Mouse (Mus musculus): Measurements from ENCODE around the gene Agpat1.

The Agpat1 gene

DNA sequence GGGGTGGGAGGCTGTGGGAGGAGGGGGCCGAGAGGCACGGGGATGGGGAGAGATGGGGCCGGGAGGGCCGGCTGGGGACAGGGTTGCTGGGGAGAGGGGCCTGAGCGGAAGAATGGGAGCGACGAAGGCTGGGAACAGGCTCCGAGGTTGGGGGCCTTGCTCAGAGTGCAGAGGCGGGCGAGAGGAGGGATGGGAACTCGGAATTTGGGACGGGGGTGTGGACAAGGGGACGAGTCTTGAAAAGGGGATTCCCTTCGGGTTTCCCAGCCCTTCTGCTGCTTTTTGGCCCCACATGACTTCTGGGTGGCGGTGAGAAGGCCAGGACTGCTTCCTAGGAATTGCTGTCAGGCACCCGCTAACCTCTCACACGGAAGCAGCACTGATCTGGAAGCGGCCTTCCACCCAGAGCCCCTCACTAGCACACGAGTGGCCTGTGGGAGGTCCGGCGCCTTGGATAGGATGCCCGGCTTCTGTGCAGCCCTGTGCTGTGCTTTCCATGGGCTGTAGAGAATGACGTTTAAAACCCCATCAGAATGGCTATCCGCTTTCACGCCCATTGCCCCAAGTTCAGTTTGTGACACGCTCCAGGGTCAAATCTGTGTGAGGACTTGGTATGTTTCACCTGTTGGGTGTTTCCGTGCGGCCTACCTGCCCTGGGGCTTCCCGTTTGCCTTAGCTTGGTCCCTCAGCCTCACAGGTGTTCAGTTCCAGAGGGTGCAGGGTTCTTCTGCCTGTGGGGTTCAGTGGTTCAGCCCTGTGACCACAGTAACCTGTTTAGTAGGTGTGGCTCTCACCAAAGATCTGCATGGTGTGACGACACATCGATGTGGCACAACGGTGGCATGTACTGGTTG is 2.4 kb downstream of the Agpat1 start:
- peak; percentile 74 for DNase-seq

DNA sequence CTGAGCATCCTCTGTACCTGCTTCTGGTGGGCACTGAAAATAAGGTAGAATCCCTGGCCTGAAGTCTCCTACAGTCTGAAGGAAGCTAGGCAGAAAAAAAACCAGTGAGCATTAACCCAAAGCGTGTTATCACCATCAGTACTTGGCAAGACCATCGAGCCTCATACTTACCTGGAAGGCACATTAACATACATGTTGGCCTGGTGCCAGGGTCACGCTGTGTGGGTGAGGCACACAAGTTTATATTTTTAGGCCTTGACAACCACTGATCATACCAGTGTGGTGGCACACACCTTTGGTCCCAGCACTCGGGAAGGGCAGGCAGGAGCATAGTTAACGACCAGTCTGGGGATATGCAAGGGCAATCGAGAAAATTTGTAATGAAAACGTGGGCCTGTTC is 3.9 kb downstream of the Agpat1 start:
- DNase-seq = no peak

DNA sequence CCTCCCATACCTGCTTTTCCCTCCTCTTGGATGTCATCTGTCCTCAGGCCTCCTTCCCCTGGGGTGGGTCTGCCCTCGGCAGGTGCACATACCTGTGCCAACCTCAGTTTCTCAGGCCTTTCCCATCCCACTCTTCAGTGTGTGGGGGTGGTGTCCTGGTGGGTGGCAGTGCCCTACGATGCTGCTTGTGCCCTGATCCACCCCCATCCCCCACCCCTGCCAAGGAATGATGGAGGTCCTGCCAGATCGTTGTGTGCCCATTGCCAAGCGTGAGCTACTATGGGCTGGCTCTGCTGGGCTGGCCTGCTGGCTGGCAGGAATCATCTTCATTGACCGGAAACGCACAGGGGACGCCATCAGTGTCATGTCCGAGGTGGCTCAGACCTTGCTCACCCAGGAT is 7.0 kb downstream of the Agpat1 start:
- no peak for DNase-seq

DNA sequence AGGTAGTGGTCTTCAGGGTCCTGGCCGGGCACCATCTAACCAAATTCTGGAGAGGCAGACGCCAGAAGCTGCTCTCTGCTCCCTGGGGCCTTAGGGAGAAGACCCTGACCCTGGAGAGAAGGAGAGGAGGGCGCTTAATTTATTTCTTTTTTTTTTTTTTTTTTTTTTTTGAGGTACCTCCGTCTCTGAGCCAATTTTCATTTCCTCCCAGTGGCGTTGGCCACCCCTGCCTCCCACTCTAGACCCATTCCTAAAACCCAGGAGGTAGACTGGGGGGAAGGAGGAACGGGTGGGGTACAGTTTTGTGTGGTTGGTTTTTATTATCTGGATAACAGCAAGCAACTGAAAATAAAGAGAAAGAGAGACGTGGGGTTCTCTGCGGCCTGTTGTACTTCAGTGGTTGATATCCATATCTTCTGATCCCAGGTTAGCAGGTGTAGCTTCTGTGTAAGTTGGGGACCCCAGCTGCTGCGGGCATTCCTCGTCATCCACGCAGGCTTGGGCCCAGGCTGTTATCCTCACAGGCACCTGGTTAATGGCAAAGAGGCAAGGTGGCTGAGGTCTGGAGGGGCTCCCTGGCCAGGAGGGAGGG is 9.1 kb downstream of the Agpat1 start:
- DNase-seq = no peak

DNA sequence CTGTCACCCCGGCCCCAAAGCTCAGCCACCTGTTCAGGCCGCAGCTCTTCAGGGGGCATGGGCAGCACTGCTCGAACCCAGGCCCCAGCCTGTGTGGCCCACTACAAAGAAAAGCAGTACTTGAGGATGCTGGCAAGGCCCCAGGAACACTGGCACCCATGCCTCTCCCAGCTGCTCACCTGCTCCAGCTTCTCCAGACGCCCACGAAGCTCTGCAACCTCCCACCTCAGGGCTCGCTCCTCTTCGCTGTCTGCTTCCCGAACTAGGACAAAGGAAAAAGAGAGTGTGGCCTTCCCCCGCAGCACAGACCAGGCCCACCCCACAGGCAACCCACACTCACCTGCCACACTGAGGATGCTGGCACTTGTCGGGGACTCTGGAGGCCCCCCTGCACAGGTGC is 9.8 kb downstream of the Agpat1 start:
- no peak for DNase-seq

- no peak for DNase-seq
Measured at GRCm38 (mm10) chr17:34615871-34616270, 11.8 kb downstream of the Agpat1 start, which contains the start of gene Egfl8. TSS of gene Egfl8 (minus strand) at chr17:34615971.

DNA sequence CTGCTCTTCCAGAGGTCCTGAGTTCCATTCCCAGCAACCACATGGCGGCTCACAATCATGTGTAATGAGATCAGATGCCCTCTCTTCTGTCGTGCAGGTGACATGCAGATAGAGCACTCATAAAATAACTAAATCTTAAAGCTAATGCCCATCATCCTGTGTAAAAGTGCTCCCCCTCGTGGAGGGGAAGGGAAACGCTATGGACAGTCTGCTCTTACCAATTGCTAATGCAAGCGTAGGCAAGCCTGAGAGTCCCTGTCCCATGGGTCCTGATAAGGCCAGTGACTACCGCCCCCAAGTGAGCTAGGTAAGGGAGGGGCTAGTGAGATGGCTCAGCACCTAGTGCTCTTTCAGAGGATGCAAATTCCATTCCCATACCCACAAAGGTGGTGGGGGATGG is 14.9 kb downstream of the Agpat1 start:
- DNase-seq = no peak

DNA sequence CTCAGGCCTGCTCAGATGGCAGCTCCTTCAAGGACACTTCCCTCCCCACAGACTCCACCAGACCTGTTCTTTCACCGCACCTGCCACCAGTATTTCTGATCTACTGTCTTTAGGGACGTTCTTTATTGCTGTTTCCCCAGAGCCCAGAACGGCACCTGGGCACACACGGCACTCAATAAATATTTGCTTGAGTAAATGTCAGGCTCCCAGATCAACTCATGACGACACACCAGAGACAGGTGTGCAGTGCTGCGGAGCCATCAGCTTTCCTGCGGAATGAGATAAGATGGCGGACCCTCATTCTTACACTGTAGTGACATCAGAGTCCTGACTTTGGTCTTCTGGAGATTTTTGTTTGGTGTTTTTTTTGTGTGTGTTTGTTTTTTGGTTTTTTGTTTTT is 16.9 kb downstream of the Agpat1 start:
- no peak for DNase-seq

GRCm38 (mm10) chr17:34623161-34623560 is 19.1 kb downstream of the Agpat1 start:
- DNase-seq = no peak

- no peak for DNase-seq
Measured at GRCm38 (mm10) chr17:34624981-34625380, 20.9 kb downstream of the Agpat1 start.

DNA sequence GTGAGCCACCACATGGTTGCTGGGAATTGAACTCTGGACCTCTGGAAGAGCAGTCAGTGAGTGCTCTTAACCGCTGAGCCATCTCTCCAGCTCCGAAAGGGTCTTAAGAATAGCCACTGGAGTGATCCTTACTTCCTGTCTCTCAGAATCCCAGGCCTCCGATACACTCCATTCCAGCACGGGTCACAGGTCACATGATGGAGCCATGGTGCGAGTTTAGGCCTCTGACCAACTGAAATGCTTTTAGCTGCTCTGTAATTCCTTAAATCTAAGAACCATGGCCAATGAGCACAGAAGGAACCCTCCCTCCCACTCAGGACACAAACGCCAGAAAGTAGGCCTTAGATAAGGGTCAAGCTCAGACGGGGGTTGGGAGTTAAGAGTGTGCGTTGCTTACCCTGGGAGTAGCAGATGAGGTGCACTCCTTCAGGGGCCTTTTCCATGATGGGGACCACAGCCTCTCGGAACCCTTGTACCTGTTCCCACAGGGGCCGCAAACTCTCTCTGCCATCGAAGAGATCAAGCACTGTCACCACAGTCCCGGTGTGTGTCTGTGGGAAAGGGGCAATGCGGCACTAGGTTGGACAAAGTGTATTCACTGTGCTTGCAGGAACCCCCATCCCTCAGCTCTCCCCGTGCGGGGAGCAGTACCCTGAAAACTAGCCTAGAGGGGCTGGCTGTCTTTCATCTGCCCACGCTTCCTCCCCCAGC is 22.2 kb downstream of the Agpat1 start:
- DNase-seq = peak; percentile 66

DNA sequence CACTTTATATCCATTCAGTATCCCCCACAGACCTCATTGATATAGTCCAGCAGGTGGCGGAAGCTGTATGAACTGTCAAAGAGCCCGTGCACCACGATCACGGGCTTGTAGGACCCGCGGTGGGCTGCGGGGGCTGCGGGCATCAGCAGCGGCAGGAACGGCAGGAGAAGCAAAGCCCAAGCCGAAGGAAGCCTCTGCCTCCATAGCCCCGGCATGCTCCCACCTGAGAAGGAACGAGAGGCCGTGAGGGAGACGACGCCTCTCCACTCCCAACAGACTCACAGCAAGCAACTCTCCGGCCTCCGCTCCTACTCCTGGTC is 22.7 kb downstream of the Agpat1 start:
- no peak for DNase-seq

- peak; percentile 92 for DNase-seq
Measured at GRCm38 (mm10) chr17:34627093-34627942, 23.3 kb downstream of the Agpat1 start.

GRCm38 (mm10) chr17:34627943-34628643 is 24.0 kb downstream of the Agpat1 start, which contains the start of gene Ppt2:
TSS of gene Ppt2 (minus strand) at chr17:34628510.
- DNase-seq = peak; percentile 86

GRCm38 (mm10) chr17:34628644-34628967 is 24.5 kb downstream of the Agpat1 start:
- DNase-seq = no peak

- DNase-seq = peak; percentile 81
Measured at GRCm38 (mm10) chr17:34629221-34629751, 25.2 kb downstream of the Agpat1 start, which contains the start of gene Prrt1. TSS of gene Prrt1 (plus strand) at chr17:34629533.

GRCm38 (mm10) chr17:34629796-34630603 is 25.9 kb downstream of the Agpat1 start:
- DNase-seq = peak; percentile 81

DNA sequence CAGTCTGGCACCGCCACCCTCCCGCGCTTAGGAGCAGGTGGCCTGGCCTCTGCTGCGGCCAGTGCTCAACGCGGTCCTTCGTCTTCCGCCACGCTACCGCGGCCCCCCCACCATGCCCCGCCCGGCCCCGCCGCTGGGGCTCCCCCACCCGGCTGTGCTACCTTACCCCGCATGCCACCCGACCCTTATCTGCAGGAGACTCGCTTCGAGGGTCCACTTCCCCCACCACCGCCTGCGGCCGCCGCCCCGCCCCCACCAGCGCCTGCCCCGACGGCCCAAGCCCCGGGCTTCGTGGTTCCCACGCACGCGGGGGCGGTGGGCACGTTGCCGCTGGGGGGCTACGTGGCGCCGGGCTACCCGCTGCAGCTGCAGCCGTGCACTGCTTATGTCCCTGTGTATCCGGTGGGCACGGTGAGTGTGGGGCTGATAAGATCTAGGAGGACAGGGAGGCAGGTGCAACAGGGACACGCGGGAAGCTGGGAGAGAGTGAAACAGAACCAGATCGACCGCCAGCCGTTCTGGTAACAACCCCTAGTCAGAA is 26.8 kb downstream of the Agpat1 start:
- DNase-seq = peak; percentile 77

DNA sequence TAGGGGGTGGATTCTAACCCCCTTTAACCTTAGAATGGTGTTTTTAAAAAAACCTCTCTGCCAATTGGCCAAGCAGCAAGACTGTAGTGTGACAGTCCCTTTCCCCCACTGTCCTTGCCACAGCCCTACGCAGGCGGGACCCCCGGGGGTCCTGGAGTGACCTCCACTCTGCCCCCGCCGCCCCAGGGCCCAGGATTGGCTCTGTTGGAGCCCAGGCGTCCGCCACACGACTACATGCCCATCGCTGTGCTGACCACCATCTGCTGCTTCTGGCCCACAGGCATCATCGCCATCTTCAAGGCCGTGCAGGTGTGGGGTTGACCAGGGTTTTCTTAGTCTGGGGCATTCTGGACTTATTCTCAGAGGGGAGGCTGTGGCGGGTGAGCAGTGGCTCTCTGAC is 27.6 kb downstream of the Agpat1 start:
- peak; percentile 79 for DNase-seq

DNA sequence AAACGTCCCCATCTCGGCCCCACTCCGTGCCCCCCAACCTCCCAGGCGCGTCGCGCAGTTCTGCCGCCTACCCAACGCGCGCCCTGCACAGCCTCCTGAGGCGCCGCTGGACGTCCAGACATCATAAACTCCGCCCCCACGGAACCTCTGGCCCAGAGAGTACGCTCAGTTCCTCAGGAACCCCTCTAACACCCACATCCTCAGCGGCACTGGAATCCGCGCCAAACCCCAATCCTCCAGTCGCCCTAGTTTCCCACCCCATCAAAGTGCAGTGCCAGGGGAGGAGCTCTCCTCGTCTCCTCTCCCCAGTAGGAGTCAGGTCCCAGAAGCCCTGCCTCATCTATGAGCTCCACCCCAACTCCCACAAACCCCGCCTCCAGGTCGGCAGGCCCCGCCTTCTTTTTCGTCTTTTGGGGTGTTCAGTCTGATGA is 28.2 kb downstream of the Agpat1 start:
- peak; percentile 93 for DNase-seq

DNA sequence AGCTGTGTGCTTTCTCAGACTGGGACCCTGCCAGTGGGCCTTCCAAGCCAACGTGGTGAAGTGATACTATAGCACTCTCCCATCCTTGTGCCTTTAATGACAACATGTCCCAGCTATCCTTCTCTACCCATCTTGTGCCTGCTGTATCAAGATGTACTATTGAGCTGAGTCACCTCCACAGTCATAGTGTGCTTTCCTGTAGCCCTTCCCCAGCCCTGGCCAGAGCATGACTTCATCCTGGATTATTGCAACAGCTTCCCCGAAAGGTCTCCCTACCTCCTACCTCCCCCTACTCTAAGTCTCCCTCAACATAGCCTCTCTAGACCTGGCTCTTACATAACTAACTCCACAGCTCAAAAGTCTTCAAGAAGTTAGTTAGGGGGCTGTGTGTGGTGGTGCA is 31.6 kb downstream of the Agpat1 start:
- DNase-seq = no peak

Measured in cerebellum, adult 9-11 months (tissue).